In genomic region chr14:7952610-7953254, GRCm38 (mm10) we compare ENCODE assay signal across 8 mouse cellular contexts. TPM values are rescaled to one million over a fixed set of nuclear protein-coding genes. Genes with fewer than 3 reads are reported as not detected.
DNase-seq lines count a peak whose midpoint lies in the region; ATAC-seq and TF ChIP-seq lines count a peak whose summit lies in the region.

No protein-coding gene starts in this region.

- TF ChIP-seq EP300 in CH12.LX (IDR thresholded peaks at IDR 0.05; ENCODE audit: low read length), result no peak

- dilution Hi-C loops in CH12.LX (cut with MboI; ENCODE audit: extremely low pct_ligation_motif_present, extremely low pct_unique_long_range_greater_than_20kb, low sequenced_read_pairs), result no loop called here

- WGBS in heart, embryonic 13.5 days, result 7% methylated on average over 12 of the region's 12 CpGs

- no peak overlapping the region for H3K4me3 ChIP-seq in CH12.LX (replicated peaks in 1 of 3; ENCODE audit: low read depth in 2 of 3, low read length in 2 of 3, poor library complexity in 1 of 3)
- peak overlapping the region; percentile 8; the same call in 1 of the 2 replicates for H3K4me3 ChIP-seq in heart, embryonic 13.5 days

- H3K4me2 ChIP-seq in CH12.LX (ENCODE audit: insufficient read depth, low read depth, poor library complexity, severe bottlenecking), result no peak overlapping the region
- peak overlapping the region; percentile 49 for H3K4me2 ChIP-seq in heart, embryonic 13.5 days

- H3K4me1 ChIP-seq in CH12.LX (ENCODE audit: control insufficient read depth in 1 of 2, insufficient read depth in 2 of 2), result peaks cover 0 to 22% of the 10 kb centered on the region in 2 experiments; a peak in 2 of 4 replicates
- H3K4me1 ChIP-seq in heart, embryonic 13.5 days, result peaks cover 37% of the 10 kb centered on the region

- TF ChIP-seq RAD21 in CH12.LX (IDR thresholded peaks at IDR 0.05; ENCODE audit: low read depth, low read length), result no peak

- no peak for TF ChIP-seq CTCF in CH12.LX (conservative IDR thresholded peaks at IDR 0.05 in 1 of 2, IDR thresholded peaks at IDR 0.05 in 1 of 2; ENCODE audit: low read depth in 2 of 2, low read length in 2 of 2)

- no peaks in the 10 kb centered on the region for H3K9me3 ChIP-seq in CH12.LX (replicated peaks; ENCODE audit: low read length)
- H3K9me3 ChIP-seq in heart, embryonic 13.5 days, result no peaks in the 10 kb centered on the region

- ATAC-seq in heart, embryonic 13.5 days (ENCODE audit: extremely low read depth, insufficient number of reproducible peaks, low FRiP score, low TSS enrichment), result peak; percentile 10; the same call in 1 of the 2 replicates
- peak; percentile 77 for ATAC-seq in megakaryocyte-erythroid progenitor cell, adult 5-6 weeks (replicated peaks; ENCODE audit: low FRiP score, low TSS enrichment, poor library complexity, severe bottlenecking)

- no peak for TF ChIP-seq POLR2A in CH12.LX (IDR thresholded peaks at IDR 0.05; ENCODE audit: low read depth, low read length)

- no peaks in the 10 kb centered on the region for H3K79me2 ChIP-seq in CH12.LX (replicated peaks; ENCODE audit: control insufficient read depth, extremely low read depth, insufficient read depth, poor library complexity, severe bottlenecking)

- peak; percentile 45 for DNase-seq in CH12.LX (ENCODE audit: extremely low read depth)
- peak; percentile 82 for DNase-seq in Muller cell, postnatal 12 days (ENCODE audit: inconsistent ontology term)
- peak; percentile 32 to 54 for DNase-seq in kidney, postnatal 4 days
- DNase-seq in thymus, postnatal 36 days, result no peak
- no peak for DNase-seq in gastrocnemius, postnatal 25 days
- DNase-seq in layer of hippocampus, adult 11-12 months (ENCODE audit: low spot score), result no peak

- H3K9ac ChIP-seq in CH12.LX (ENCODE audit: insufficient read depth, low read depth), result no peak overlapping the region
- peak overlapping the region; percentile 57 for H3K9ac ChIP-seq in heart, embryonic 13.5 days

- H3K27me3 ChIP-seq in CH12.LX (replicated peaks), result no peaks in the 10 kb centered on the region
- H3K27me3 ChIP-seq in heart, embryonic 13.5 days (replicated peaks), result no peaks in the 10 kb centered on the region

- peaks cover 34 to 49% of the 10 kb centered on the region in 2 experiments for H3K36me3 ChIP-seq in CH12.LX (replicated peaks in 1 of 2; ENCODE audit: control insufficient read depth in 1 of 2, insufficient read depth in 1 of 2, low read length in 1 of 2)
- H3K36me3 ChIP-seq in heart, embryonic 13.5 days, result peaks cover 41% of the 10 kb centered on the region

- in situ Hi-C loops in CH12.LX (cut with MboI; ENCODE audit: low pct_ligation_motif_present, low pct_unique_long_range_greater_than_20kb, low sequenced_read_pairs), result no loop called here

- H3K27ac ChIP-seq in CH12.LX (ENCODE audit: insufficient read depth, low read depth), result no peak overlapping the region
- peak overlapping the region; percentile 82 for H3K27ac ChIP-seq in heart, embryonic 13.5 days (replicated peaks)

TF ChIP-seq in CH12.LX, 34 proteins besides CTCF, POLR2A, EP300 and RAD21:
- TF ChIP-seq TBP (conservative IDR thresholded peaks at IDR 0.05; ENCODE audit: low read depth, low read length), result no peak
- TF ChIP-seq RCOR1 (conservative IDR thresholded peaks at IDR 0.05; ENCODE audit: low read depth, low read length), result no peak
- TF ChIP-seq UBTF (IDR thresholded peaks at IDR 0.05; ENCODE audit: low read depth, low read length), result no peak
- no peak for TF ChIP-seq POLR2AphosphoS2 (IDR thresholded peaks at IDR 0.05; ENCODE audit: low read depth, low read length)
- TF ChIP-seq SMC3 (IDR thresholded peaks at IDR 0.05; ENCODE audit: low read depth, low read length), result no peak
- no peak for TF ChIP-seq BHLHE40 (IDR thresholded peaks at IDR 0.05; ENCODE audit: low read depth, low read length)
- no peak for TF ChIP-seq ZC3H11A (IDR thresholded peaks at IDR 0.05; ENCODE audit: low read depth, low read length)
- no peak for TF ChIP-seq NELFE (IDR thresholded peaks at IDR 0.05; ENCODE audit: low read depth, low read length)
- no peak for TF ChIP-seq NRF1 (IDR thresholded peaks at IDR 0.05; ENCODE audit: low read depth, low read length)
- no peak for TF ChIP-seq MXI1 (IDR thresholded peaks at IDR 0.05; ENCODE audit: low read depth, low read length)
- TF ChIP-seq ZMIZ1 (IDR thresholded peaks at IDR 0.05; ENCODE audit: low read depth, low read length), result no peak
TF ChIP-seq in CH12.LX: peak in this region for 0.

RNA-seq across cellular contexts. Expression of gene Gm45521, which starts 4.4 kb away (rescaled TPM):
- total RNA-seq in CH12.LX (2012; rRNA removed) (not detected in 2 replicates), CH12.LX (2014; rRNA removed) (not detected in 2 replicates)
- not detected in 2 replicates for polyA plus RNA-seq in CH12.LX (2012; ENCODE audit: insufficient read length, low read depth)
- polyA plus RNA-seq in heart, embryonic 13.5 days (2015; fragmentation: Nextera tagmentation; extraction: Ambion mirVana), result not detected in 2 replicates
- total RNA-seq in megakaryocyte-erythroid progenitor cell, adult 5-6 weeks (2014; fragmentation: Nextera tagmentation), result not detected in 2 replicates
- not detected in 2 replicates for total RNA-seq in megakaryocyte-erythroid progenitor cell, adult 5-6 weeks (2017)
- not detected for total RNA-seq in gastrocnemius, postnatal 25 days (2021)

RNA-seq across cellular contexts. Expression of gene Dnase1l3, which starts 41.6 kb away (rescaled TPM):
- total RNA-seq in CH12.LX (2012; rRNA removed) (1.5 and 2.5 TPM in 2 replicates), CH12.LX (2014; rRNA removed) (2.5 and 2.9 TPM in 2 replicates)
- polyA plus RNA-seq in CH12.LX (2012; ENCODE audit: insufficient read length, low read depth), result 30.4 and 36.0 TPM in 2 replicates
- 0.05 and 0.13 TPM in 2 replicates for polyA plus RNA-seq in heart, embryonic 13.5 days (2015; fragmentation: Nextera tagmentation; extraction: Ambion mirVana)
- total RNA-seq in megakaryocyte-erythroid progenitor cell, adult 5-6 weeks (2014; fragmentation: Nextera tagmentation), result not detected in 2 replicates
- total RNA-seq in megakaryocyte-erythroid progenitor cell, adult 5-6 weeks (2017), result not detected in 2 replicates
- not detected for total RNA-seq in gastrocnemius, postnatal 25 days (2021)

RNA-seq across cellular contexts. Expression of gene Abhd6, which starts 50.0 kb away (rescaled TPM):
- total RNA-seq in CH12.LX (2012; rRNA removed), result 36.0 and 38.1 TPM in 2 replicates
- 31.9 and 39.2 TPM in 2 replicates for total RNA-seq in CH12.LX (2014; rRNA removed)
- 45.2 and 55.9 TPM in 2 replicates for polyA plus RNA-seq in CH12.LX (2012; ENCODE audit: insufficient read length, low read depth)
- 10.4 and 12.5 TPM in 2 replicates for polyA plus RNA-seq in heart, embryonic 13.5 days (2015; fragmentation: Nextera tagmentation; extraction: Ambion mirVana)
- total RNA-seq in megakaryocyte-erythroid progenitor cell, adult 5-6 weeks (2014; fragmentation: Nextera tagmentation), result 0.24 and 0.42 TPM in 2 replicates
- total RNA-seq in megakaryocyte-erythroid progenitor cell, adult 5-6 weeks (2017), result 0.99 TPM in 1 of 2 replicates, not detected in the other
- 1 to 10 TPM; 4.0 to 4.2 TPM for total RNA-seq in gastrocnemius, postnatal 25 days (2021)

Comparison
In these comparisons a context has a peak if more than half of its experiments do, and no peak if none do; other contexts are left out.
1. DNase-seq: peak in CH12.LX (single experiment), Muller cell, postnatal 12 days (single experiment) and kidney, postnatal 4 days (2 of 2); none in thymus, postnatal 36 days (0 of 2), gastrocnemius, postnatal 25 days (single experiment) and layer of hippocampus, adult 11-12 months (single experiment).
2. RNA of gene Abhd6, which starts 50.0 kb away (total RNA-seq): 31.9 to 39.2 TPM in CH12.LX; 4.0 to 4.2 TPM in gastrocnemius, postnatal 25 days and 0.24 to 0.99 TPM in megakaryocyte-erythroid progenitor cell, adult 5-6 weeks; every median in the first group is over 4 times any median in the second.